Mouse (Mus musculus) E14TG2a.4 (cell line): ENCODE measurements around the gene Ppie.
"Not testable (repeated sequence)": the region's sequence is repeated elsewhere in the genome, so short reads cannot be mapped to it uniquely, and the experiment has no call there.

Source experiments
- H3K27me3 ChIP-seq: 2 replicates; pipeline ENCODE4 v1.6.1; 2014; ENCODE audit warnings: low read length, control low read depth; ENCODE audit not compliant: insufficient read depth
- H3K36me3 ChIP-seq: 2 replicates; pipeline ENCODE4 v1.6.1; 2014; ENCODE audit warnings: low read length, control low read depth; ENCODE audit not compliant: insufficient read depth
- H3K4me1 ChIP-seq: replicated peaks from 2 replicates; pipeline ENCODE4 v1.6.1; 2014; ENCODE audit warnings: low read depth, low read length, control low read depth
- H3K4me3 ChIP-seq: replicated peaks from 2 replicates; pipeline ENCODE4 v1.5.1; 2014; ENCODE audit warnings: mild to moderate bottlenecking, low read length
- H3K9me3 ChIP-seq: 2 replicates; pipeline ENCODE4 v1.6.1; 2014; ENCODE audit warnings: low read length, control low read depth
- CTCF ChIP-seq: conservative IDR thresholded peaks from 2 replicates; pipeline ENCODE4 v1.5.1; 2014; ENCODE audit warnings: low read length
- NANOG ChIP-seq: IDR thresholded peaks from 2 replicates; pipeline ENCODE4 v1.6.1; 2014; ENCODE audit warnings: borderline replicate concordance, low read length, mixed read lengths
- POU5F1 ChIP-seq: IDR thresholded peaks from 2 replicates; pipeline ENCODE4 v1.6.1; 2014; ENCODE audit warnings: low read length, borderline replicate concordance

Ppie gene

DNA sequence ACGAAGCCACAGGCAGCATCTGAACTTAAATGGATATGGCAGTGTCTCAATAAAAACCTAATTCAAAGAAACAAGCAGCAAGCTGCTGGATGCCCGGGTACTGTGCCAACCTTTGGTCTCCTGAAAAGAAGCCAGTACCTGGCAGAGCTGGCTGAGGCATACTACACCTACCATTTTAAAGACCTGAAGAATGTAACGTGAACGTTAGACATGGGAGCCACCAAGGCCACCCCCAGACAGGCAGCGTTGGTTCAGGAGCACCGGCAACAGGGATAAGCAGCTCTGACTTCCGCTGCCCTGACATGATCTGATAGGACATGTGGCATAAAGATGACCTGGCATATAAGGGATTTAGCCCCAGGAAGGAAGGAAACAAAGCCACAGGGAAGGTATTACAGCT, 13.1 kb downstream of the Ppie start:
- H3K27me3 ChIP-seq, result no peaks in the 10 kb centered on the region

GRCm38 (mm10) chr4:123121286-123121685, 18.5 kb downstream of the Ppie start:
- Histone ChIP-seq H3K9me3 (no peaks in the 10 kb centered on the region), H3K27me3 (peaks cover 20% of the 10 kb centered on the region), H3K36me3 (peaks cover 33% of the 10 kb centered on the region), H3K4me1 (no peaks in the 10 kb centered on the region; the same call in 1 of the 2 replicates), H3K4me3 (no peak overlapping the region)
- TF ChIP-seq CTCF (no peak), NANOG (no peak), POU5F1 (no peak)

More for the DNA sequence above, 13.1 kb downstream of the Ppie start:
- H3K4me1 ChIP-seq, result no peaks in the 10 kb centered on the region
- TF ChIP-seq POU5F1 (no peak), CTCF (no peak), NANOG (no peak)
- no peak overlapping the region for H3K4me3 ChIP-seq
- H3K36me3 ChIP-seq, result peaks cover 86% of the 10 kb centered on the region
- no peaks in the 10 kb centered on the region for H3K9me3 ChIP-seq

GRCm38 (mm10) chr4:123116640-123117039, 23.1 kb downstream of the Ppie start:
- Histone ChIP-seq H3K4me3 (peak overlapping the region; percentile 69), H3K27me3 (peaks cover 58% of the 10 kb centered on the region)
- H3K36me3 ChIP-seq, H3K4me1 ChIP-seq, H3K9me3 ChIP-seq: not testable (repeated sequence)

DNA sequence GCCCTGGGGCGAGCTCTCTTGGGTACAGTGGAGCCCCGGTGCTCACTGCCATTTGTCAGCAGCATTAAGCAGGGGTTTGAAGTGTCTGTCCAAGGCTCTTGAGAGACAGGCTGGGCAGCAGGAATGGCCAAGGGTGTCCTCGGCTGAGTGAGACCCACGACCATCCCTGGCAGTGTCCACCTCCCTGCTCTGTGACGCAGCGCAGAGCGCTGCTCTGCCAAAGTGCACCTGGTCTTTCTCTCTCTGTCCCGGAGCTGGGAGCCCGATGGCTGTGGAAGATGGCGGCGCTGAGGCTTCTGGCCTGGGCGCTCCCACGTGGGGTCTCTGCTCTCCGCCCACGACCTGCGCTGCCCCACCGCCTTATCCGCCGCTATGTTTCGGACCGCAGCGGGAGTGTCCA, 23.7 kb downstream of the Ppie start, which contains the start of gene Oxct2b:
Oxct2b (plus strand) TSS at position 256 of the 400 bp plus-strand sequence.
- no peaks in the 10 kb centered on the region for H3K9me3 ChIP-seq
- peaks cover 64% of the 10 kb centered on the region for H3K27me3 ChIP-seq
- H3K36me3 ChIP-seq, result no peaks in the 10 kb centered on the region
- TF ChIP-seq CTCF (no peak), NANOG (no peak), POU5F1 (no peak)
- H3K4me3 ChIP-seq, result peak within 1 kb of the TSS; percentile 69
- H3K4me1 ChIP-seq, result peaks cover 5% of the 10 kb centered on the region

DNA sequence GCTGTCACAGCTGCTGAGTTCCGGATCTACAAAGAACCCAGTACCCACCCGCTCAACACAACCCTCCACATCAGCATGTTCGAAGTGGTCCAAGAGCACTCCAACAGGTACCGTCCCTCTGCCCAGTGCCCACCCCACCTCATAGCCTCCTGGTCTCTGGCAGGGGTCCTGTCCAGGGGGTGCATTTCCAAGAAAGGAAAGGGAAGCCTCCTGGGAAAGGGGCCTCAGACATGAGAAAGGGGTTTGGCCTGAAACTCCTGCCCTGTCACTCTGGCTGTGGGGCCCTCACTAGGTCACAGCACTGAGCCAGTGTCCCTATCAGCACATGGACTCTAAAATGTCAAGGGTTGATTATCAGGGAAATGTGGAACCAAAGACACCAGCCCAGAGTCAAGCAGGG, 25.1 kb downstream of the Ppie start:
- not testable (repeated sequence) for H3K36me3 ChIP-seq, H3K4me1 ChIP-seq, H3K4me3 ChIP-seq, H3K9me3 ChIP-seq
- peaks cover 66% of the 10 kb centered on the region for H3K27me3 ChIP-seq

DNA sequence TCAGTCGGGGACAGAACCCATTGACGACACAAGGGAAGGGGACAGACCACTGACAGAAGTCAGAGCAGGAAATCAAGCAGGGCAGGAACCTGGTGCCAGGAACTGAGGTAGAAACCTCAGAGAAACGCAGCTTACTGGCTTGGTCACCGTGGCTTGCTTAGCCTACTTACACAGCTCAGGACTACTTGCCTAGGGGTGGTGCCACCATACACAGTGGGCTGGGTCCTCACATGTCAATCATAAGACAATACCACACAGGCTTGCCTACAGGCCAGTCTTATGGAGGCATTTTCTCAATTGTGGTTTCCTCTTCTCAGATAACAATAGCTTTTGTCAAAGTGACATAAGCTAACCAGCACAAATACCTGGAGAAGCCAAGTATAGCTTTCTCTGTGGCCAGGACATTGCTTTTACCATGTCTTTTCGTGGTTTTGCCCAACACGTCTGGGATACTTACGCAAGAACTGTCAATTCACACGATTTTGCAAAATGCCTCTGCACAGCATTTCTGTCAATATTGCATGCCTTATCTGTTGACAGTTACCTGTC, 27.5 kb downstream of the Ppie start:
- Histone ChIP-seq H3K9me3 (no peaks in the 10 kb centered on the region), H3K36me3 (no peaks in the 10 kb centered on the region), H3K4me3 (no peak overlapping the region), H3K4me1 (peaks cover 5% of the 10 kb centered on the region), H3K27me3 (peaks cover 74% of the 10 kb centered on the region)
- no peak for TF ChIP-seq NANOG

- not testable (repeated sequence) for H3K9me3 ChIP-seq, H3K4me3 ChIP-seq, H3K4me1 ChIP-seq, H3K36me3 ChIP-seq
- peaks cover 75% of the 10 kb centered on the region for H3K27me3 ChIP-seq
These were observed 28.3 kb downstream of the Ppie start for GRCm38 (mm10) chr4:123111275-123111983.

GRCm38 (mm10) chr4:123110751-123111150, 29.0 kb downstream of the Ppie start:
- H3K4me3 ChIP-seq, result no peak overlapping the region
- no peak for TF ChIP-seq POU5F1
- TF ChIP-seq CTCF, result no peak
- TF ChIP-seq NANOG, result no peak
- H3K9me3 ChIP-seq, result no peaks in the 10 kb centered on the region
- peaks cover 75% of the 10 kb centered on the region for H3K27me3 ChIP-seq
- no peaks in the 10 kb centered on the region for H3K36me3 ChIP-seq
- peaks cover under 1% of the 10 kb centered on the region for H3K4me1 ChIP-seq

GRCm38 (mm10) chr4:123108056-123108455, 31.7 kb downstream of the Ppie start:
- peaks cover 81% of the 10 kb centered on the region for H3K27me3 ChIP-seq
- H3K4me1 ChIP-seq, result peaks cover 8% of the 10 kb centered on the region
- H3K9me3 ChIP-seq, result no peaks in the 10 kb centered on the region
- H3K4me3 ChIP-seq, result no peak overlapping the region
- TF ChIP-seq POU5F1 (no peak), NANOG (no peak), CTCF (no peak)
- H3K36me3 ChIP-seq, result no peaks in the 10 kb centered on the region

DNA sequence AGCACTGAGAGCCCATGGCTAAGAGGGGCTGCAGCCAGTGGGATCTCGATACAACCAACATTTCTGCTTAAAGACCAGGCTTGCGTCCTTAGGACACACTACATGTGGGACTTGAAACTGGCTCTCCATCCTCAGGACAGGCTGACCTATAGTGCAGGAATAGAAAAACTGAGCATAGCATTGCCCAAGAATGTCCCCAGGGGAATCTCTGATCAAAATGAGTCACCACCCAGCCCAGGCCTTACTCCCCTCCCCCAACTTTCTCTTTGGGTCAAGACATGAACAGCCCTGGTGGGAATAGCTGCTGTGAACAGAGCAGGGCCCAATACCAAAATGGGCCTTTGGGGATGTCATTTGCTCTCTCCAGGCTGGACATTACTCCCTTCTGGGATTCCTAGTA, 32.9 kb downstream of the Ppie start:
- H3K9me3 ChIP-seq, result no peaks in the 10 kb centered on the region
- peaks cover 76% of the 10 kb centered on the region for H3K27me3 ChIP-seq
- no peak overlapping the region for H3K4me3 ChIP-seq
- no peaks in the 10 kb centered on the region for H3K36me3 ChIP-seq
- TF ChIP-seq POU5F1 (no peak), NANOG (no peak), CTCF (no peak)
- peaks cover 8% of the 10 kb centered on the region for H3K4me1 ChIP-seq

GRCm38 (mm10) chr4:123105929-123106328, 33.8 kb downstream of the Ppie start:
- not testable (repeated sequence) for H3K4me1 ChIP-seq, H3K36me3 ChIP-seq, H3K9me3 ChIP-seq
- H3K4me3 ChIP-seq, result peak overlapping the region; percentile 84
- peaks cover 70% of the 10 kb centered on the region for H3K27me3 ChIP-seq
